Mouse (Mus musculus): ENCODE measurements around the gene Gfap.

DNA sequence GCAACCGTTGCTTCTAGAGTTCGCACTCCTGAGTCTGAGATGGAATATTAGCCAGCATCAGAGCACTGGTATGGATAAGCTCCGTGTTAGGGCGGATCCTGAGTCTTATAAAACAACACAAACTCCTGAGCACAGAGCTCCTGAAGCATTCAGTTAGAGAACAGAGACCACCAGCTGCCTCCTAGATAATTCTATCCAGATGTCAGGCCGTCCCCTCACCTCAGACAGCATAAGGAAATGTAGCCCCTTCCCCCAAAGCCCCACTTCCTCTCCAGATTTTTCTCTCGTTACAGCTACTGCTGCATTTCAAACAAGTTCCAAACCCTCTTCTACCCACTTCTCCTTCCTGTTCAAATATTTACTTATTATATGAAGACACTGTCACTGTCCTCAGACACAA lies 44.8 kb downstream of the Gfap start:
- no peak for TF ChIP-seq HCFC1 (IDR thresholded peaks at IDR 0.05; ENCODE audit: borderline replicate concordance, insufficient read depth, low read length)
- no peak for TF ChIP-seq ZNF384 (IDR thresholded peaks at IDR 0.05; ENCODE audit: low read depth, low read length)
- no peak for TF ChIP-seq MAFK (IDR thresholded peaks at IDR 0.05; ENCODE audit: insufficient read depth, low read depth, low read length)

Data from ES-E14 (cell line).